Mouse (Mus musculus) leukemia stem cell, adult 10-12 weeks (primary cell): ENCODE measurements around the gene Galnt10. TPM values are rescaled to one million over a fixed set of nuclear protein-coding genes. Genes with fewer than 3 reads are reported as not detected.

Experiments
- polyA plus RNA-seq: library from polyadenylated mRNA; stranded (reverse); fragments of >175 nt; gene quantifications from 2 replicates; pipeline ENCODE4 v1.2.3, GENCODE M21; 2012; ENCODE audit warnings: low replicate concordance

Galnt10 gene
- 10.6 and 18.5 TPM in 2 replicates for polyA plus RNA-seq

GRCm38 (mm10) chr11:57645018-57645559 is at the start of gene Galnt10:
TSS of gene Galnt10 (plus strand) at chr11:57645442.

GRCm38 (mm10) chr11:57800971-57801765 is 155.9 kb downstream of the Galnt10 start, which contains the start of gene Sap30l:
TSS of gene Sap30l (plus strand) at chr11:57801637.

GRCm38 (mm10) chr11:57832552-57833201 is 187.4 kb downstream of the Galnt10 start, which contains the start of gene Hand1:
TSS of gene Hand1 (minus strand) at chr11:57832818.

Other genes with a start within 250 kb of the Galnt10 start
- gene Fam114a2, start 126.8 kb upstream of the Galnt10 start, polyA plus RNA-seq = 1.2 and 1.3 TPM in 2 replicates
- 0.72 and 2.2 TPM in 2 replicates for gene Mfap3, start 126.8 kb upstream of the Galnt10 start, polyA plus RNA-seq
- gene Sap30l, start 156.2 kb downstream of the Galnt10 start, polyA plus RNA-seq = 24.3 and 47.3 TPM in 2 replicates
- gene Hand1, start 187.4 kb downstream of the Galnt10 start, polyA plus RNA-seq = 0.09 TPM in 1 of 2 replicates, not detected in the other